In genomic region chr2:93776267-93777055, GRCm38 (mm10) we compare ENCODE assay signal across 18 mouse cellular contexts. TPM values are rescaled to one million over a fixed set of nuclear protein-coding genes. Genes with fewer than 3 reads are reported as not detected.
DNase-seq lines count a peak whose midpoint lies in the region; ATAC-seq lines count a peak whose summit lies in the region.
"Had no signal": no experiment of that assay in that cellular context is flagged by ENCODE, and none has a peak within 500 bp of the region (broad histone marks: within the 10 kb centered on the region; RNA-seq: fewer than 3 reads in every experiment).

No protein-coding gene starts in this region.

- H3K9me3 ChIP-seq in heart, embryonic 10.5 days, result no peaks in the 10 kb centered on the region
- H3K9me3 ChIP-seq in embryonic facial prominence, embryonic 15.5 days (replicated peaks), result no peaks in the 10 kb centered on the region
- H3K9me3 ChIP-seq: heart, embryonic 13.5 days; liver, embryonic 13.5 days; midbrain, embryonic 15.5 days had no signal

- H3K27me3 ChIP-seq in heart, embryonic 10.5 days (ENCODE audit: insufficient read depth, poor library complexity, severe bottlenecking), result no peaks in the 10 kb centered on the region
- H3K27me3 ChIP-seq in embryonic facial prominence, embryonic 15.5 days, result no peaks in the 10 kb centered on the region
- H3K27me3 ChIP-seq: heart, embryonic 13.5 days; liver, embryonic 13.5 days; midbrain, embryonic 15.5 days had no signal

- no peak for ATAC-seq in embryonic facial prominence, embryonic 15.5 days (ENCODE audit: insufficient number of reproducible peaks, low FRiP score, low TSS enrichment, low read depth)
- no peak for ATAC-seq in inflammation-experienced regulatory T-cells, adult 6 months
- ATAC-seq: CD4-positive, CD25-positive, alpha-beta regulatory T cell, adult 4 months; forebrain, postnatal 0 days; midbrain, embryonic 15.5 days had no signal

- no peak overlapping the region for H3K9ac ChIP-seq in embryonic facial prominence, embryonic 15.5 days
- H3K9ac ChIP-seq: forebrain, postnatal 0 days; heart, embryonic 13.5 days; hindbrain, embryonic 14.5 days; liver, embryonic 13.5 days; midbrain, embryonic 15.5 days had no signal

- 0 out of 2 replicates have a peak overlapping the region, but pooled peaks have one; percentile 24 for H3K27ac ChIP-seq in heart, embryonic 10.5 days
- peak overlapping the region; percentile 29 for H3K27ac ChIP-seq in embryonic facial prominence, embryonic 15.5 days (replicated peaks)
- H3K27ac ChIP-seq: heart, embryonic 13.5 days; hindbrain, embryonic 14.5 days; liver, embryonic 13.5 days; midbrain, embryonic 15.5 days had no signal

- H3K4me1 ChIP-seq in heart, embryonic 10.5 days, result peaks cover 71% of the 10 kb centered on the region
- H3K4me1 ChIP-seq in embryonic facial prominence, embryonic 15.5 days, result peaks cover 71% of the 10 kb centered on the region

- H3K4me3 ChIP-seq in heart, embryonic 10.5 days, result no peak overlapping the region
- no peak overlapping the region for H3K4me3 ChIP-seq in embryonic facial prominence, embryonic 15.5 days (replicated peaks)
- H3K4me3 ChIP-seq: heart, embryonic 13.5 days; liver, embryonic 13.5 days; midbrain, embryonic 15.5 days had no signal

- WGBS in heart, embryonic 10.5 days, result 82% methylated on average over 7 of the region's 7 CpGs
- 72% methylated on average over 7 of the region's 7 CpGs for WGBS in embryonic facial prominence, embryonic 15.5 days

- peaks cover 3% of the 10 kb centered on the region; the same call in 1 of the 2 replicates for H3K36me3 ChIP-seq in heart, embryonic 10.5 days
- H3K36me3 ChIP-seq in embryonic facial prominence, embryonic 15.5 days, result no peaks in the 10 kb centered on the region
- H3K36me3 ChIP-seq: midbrain, embryonic 15.5 days had no signal

- no peak for DNase-seq in heart, embryonic 10.5 days (ENCODE audit: low spot score)
- no peak for DNase-seq in heart, postnatal 4 days
- DNase-seq in 3134 (ENCODE audit: extremely low read depth, insufficient read length, low spot score), result peak; percentile 54
- DNase-seq in NIH3T3 (ENCODE audit: low read depth), result peak; percentile 80
- DNase-seq in retina, postnatal 1 day, result no peak
- DNase-seq: cerebellum, adult 11-12 months; forebrain, postnatal 0 days; gastrocnemius, postnatal 10 days; kidney, adult 11 months; kidney, postnatal 14 days; liver, embryonic 13.5 days; thymus, adult 18-20 months had no signal

- H3K4me2 ChIP-seq in embryonic facial prominence, embryonic 15.5 days (replicated peaks), result no peak overlapping the region
- H3K4me2 ChIP-seq: heart, embryonic 13.5 days; hindbrain, embryonic 14.5 days; liver, embryonic 13.5 days; midbrain, embryonic 15.5 days had no signal

RNA-seq across cellular contexts. Expression of gene Ext2, which starts 45.9 kb away (rescaled TPM):
- polyA plus RNA-seq in heart, embryonic 10.5 days (2016; fragmentation: Nextera tagmentation; extraction: Ambion mirVana), result 82.8 and 83.0 TPM in 2 replicates
- 10 to 100 TPM; 60.2 to 61.4 TPM for total RNA-seq in heart, postnatal 4 days (2021)
- 126 and 132 TPM in 2 replicates for polyA plus RNA-seq in embryonic facial prominence, embryonic 15.5 days (2015; fragmentation: Nextera tagmentation; extraction: Ambion mirVana)
- 10 to 100 TPM in 2 of 3 experiments, 1 to 10 TPM in 1; 9.6 to 13.7 (median 12.9) TPM for polyA plus RNA-seq in inflammation-experienced regulatory T-cells, adult 6 months (2017; shearing (Covaris generic))

Comparison
In these comparisons a context has a peak if more than half of its experiments do, and no peak if none do; other contexts are left out.
1. DNase-seq: peak in 3134 (single experiment) and NIH3T3 (single experiment); none in heart, embryonic 10.5 days (single experiment), heart, postnatal 4 days (single experiment) and retina, postnatal 1 day (single experiment).